Mouse (Mus musculus) kidney, embryonic 16.5 days (tissue): Measurements from ENCODE around the gene Kcmf1. TPM values are rescaled to one million over a fixed set of nuclear protein-coding genes. Genes with fewer than 3 reads are reported as not detected.

Source experiments
- ATAC-seq: fragments of 200-750 bp; cut with Nextera tagmentation; 2 replicates; pipeline ENCODE4 v1.8.0; 2017; ENCODE audit warnings: moderate TSS enrichment; ENCODE audit not compliant: low FRiP score, low TSS enrichment
- H3K27ac ChIP-seq: fragments of 300-500 bp; sonication (generic); 2 replicates; pipeline ENCODE4 v1.5.1; 2014; ENCODE audit warnings: low read length
- H3K27me3 ChIP-seq: fragments of 300-500 bp; sonication (generic); 2 replicates; pipeline ENCODE4 v1.6.1; 2014; ENCODE audit warnings: low read length, control low read depth, mixed read lengths; ENCODE audit not compliant: insufficient read depth
- H3K36me3 ChIP-seq: fragments of 300-500 bp; sonication (generic); 2 replicates; pipeline ENCODE4 v1.6.1; 2014; ENCODE audit warnings: low read length, control low read depth, mixed read lengths; ENCODE audit not compliant: insufficient read depth
- H3K4me1 ChIP-seq: fragments of 300-500 bp; sonication (generic); 2 replicates; pipeline ENCODE4 v1.6.1; 2014; ENCODE audit warnings: low read length, control low read depth, mixed read lengths; ENCODE audit not compliant: insufficient read depth
- H3K4me2 ChIP-seq: fragments of 300-500 bp; sonication (generic); replicated peaks from 2 replicates; pipeline ENCODE4 v1.6.1; 2014; ENCODE audit warnings: low read depth, low read length
- H3K4me3 ChIP-seq: fragments of 300-500 bp; sonication (generic); 2 replicates; pipeline ENCODE4 v1.5.1; 2014; ENCODE audit warnings: mild to moderate bottlenecking, low read length
- H3K9ac ChIP-seq: fragments of 300-500 bp; sonication (generic); replicated peaks from 2 replicates; pipeline ENCODE4 v1.6.1; 2014; ENCODE audit warnings: low read length
- H3K9me3 ChIP-seq: fragments of 300-500 bp; sonication (generic); 2 replicates; pipeline ENCODE4 v1.6.1; 2016; ENCODE audit warnings: low read length, control low read depth
- WGBS: fragments of 180-500 bp; shearing (Covaris S2); extraction: QIAGEN DNeasy Blood & Tissue Kit; methylation state at CpG from one replicate; pipeline ENCODE4 v1.1.7; 2014; 5-methylcytosine and 5-hydroxymethylcytosine counted together
- polyA plus RNA-seq: library from polyadenylated mRNA; unstranded; fragments of >200 nt; fragmentation: Nextera tagmentation; extraction: Ambion mirVana; gene quantifications from 2 replicates; pipeline ENCODE4 v1.2.1, GENCODE M21; 2015

The Kcmf1 gene
- polyA plus RNA-seq, 1 experiment from 2014 or later, result 28.9 TPM

DNA sequence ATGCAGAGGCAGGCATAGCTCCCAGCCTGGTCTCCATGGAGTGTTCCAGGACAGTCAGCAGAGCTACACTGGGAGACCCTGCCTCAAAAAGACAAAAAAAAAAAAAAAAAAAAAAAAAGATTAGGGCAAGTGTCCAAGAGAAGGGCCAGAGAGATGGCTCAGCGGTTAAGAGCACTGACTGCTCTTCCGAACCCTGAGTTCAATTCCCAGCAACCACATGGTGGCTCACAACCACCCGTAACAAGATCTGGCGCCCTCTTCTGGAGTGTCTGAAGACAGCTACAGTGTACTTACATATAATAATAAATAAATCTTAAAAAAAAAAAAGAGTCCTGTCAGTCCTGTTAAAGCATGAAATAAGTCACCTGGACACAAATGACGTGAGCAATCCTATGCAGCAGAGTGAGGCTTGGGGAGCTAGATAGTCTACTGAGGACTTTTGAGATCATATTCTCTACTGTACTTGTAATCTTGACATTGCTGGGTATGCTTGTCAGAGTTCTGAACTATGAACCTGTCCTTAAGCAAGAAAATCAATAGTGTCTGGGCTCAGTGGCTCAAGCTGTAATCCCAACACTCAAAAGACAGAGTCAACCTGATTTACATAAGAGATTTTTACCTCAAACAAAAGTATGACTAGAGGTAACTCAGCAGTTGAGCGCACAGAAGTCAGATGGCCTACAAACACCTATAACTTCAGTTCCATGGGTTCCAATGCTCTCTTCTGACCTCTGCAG lies 2.6 kb upstream of the Kcmf1 start:
- Histone ChIP-seq H3K27ac (no peak overlapping the region), H3K36me3 (no peaks in the 10 kb centered on the region), H3K27me3 (no peaks in the 10 kb centered on the region), H3K4me1 (peaks cover 14% of the 10 kb centered on the region), H3K4me2 (no peak overlapping the region), H3K9me3 (no peaks in the 10 kb centered on the region), H3K4me3 (no peak overlapping the region), H3K9ac (no peak overlapping the region)
- 78% methylated on average over 6 of the region's 6 CpGs for WGBS
- ATAC-seq, result no peak

DNA sequence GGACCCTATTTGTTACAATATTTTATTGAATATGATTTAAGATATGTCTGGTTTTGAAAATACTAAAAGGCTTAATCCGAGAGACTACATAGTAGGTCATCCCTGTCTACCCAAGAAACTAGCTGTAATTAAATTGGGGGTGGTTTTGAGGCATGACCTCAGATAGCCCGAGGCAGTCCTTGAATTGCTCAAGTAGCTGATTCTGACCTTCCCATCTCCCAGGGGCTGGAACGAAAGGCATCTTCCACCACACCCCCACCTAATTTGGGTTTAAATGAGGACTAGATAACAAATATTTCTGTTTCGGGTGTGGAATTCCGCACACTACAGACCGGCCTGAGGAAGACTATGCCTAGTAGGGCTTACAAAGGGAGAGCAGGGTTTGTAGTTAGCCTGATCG lies 1.2 kb upstream of the Kcmf1 start:
- H3K4me3 ChIP-seq, result peak overlapping the region; percentile 99
- H3K27me3 ChIP-seq, result no peaks in the 10 kb centered on the region
- H3K27ac ChIP-seq, result no peak overlapping the region; the same call in 1 of the 2 replicates
- ATAC-seq, result no peak
- peak overlapping the region; percentile 67 for H3K4me2 ChIP-seq
- H3K9me3 ChIP-seq, result no peaks in the 10 kb centered on the region
- peaks cover 23% of the 10 kb centered on the region for H3K4me1 ChIP-seq
- whole genome bisulfite sequencing, result 59% methylated on average over 7 of the region's 7 CpGs
- no peaks in the 10 kb centered on the region for H3K36me3 ChIP-seq
- H3K9ac ChIP-seq, result peak overlapping the region; percentile 100; the same call in 1 of the 2 replicates

DNA sequence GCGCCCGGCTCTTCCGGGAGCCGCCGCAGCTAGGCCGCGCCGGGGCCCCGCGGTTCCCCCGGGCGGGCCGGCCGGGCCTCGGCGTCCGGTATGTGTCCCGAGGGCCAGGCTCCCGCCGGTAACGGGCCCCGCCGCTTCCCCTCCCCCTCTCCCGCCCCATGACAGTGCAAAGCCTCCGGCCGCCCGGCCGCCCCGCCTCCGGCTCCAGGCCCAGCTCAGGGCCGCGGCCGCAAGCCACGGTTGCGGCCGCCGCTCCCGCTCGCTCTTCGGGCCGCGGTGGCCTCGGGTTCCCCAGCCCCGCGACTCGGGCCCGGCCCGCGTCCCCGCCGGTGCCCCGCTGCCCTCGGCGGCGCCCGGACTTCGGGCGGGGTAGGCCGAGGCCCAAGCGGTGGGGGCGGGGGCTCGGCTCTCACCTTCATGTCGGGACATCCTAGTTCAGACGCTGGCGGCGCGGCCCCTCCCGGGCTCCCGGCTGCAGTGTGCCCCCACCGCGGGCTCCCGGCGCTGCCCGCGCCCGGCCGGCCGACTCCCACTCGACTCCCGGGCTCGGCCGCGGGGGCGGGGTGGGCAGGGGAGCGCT lies 488 bp downstream of the Kcmf1 start:
- peak; percentile 63 for ATAC-seq
- Histone ChIP-seq H3K4me2 (peak overlapping the region; percentile 67), H3K36me3 (no peaks in the 10 kb centered on the region), H3K27ac (peak overlapping the region; percentile 99), H3K9me3 (no peaks in the 10 kb centered on the region), H3K4me1 (peaks cover 31% of the 10 kb centered on the region), H3K4me3 (peak overlapping the region; percentile 99), H3K9ac (peak overlapping the region; percentile 100), H3K27me3 (no peaks in the 10 kb centered on the region)
- WGBS, result 0% methylated on average over 23 of the region's 85 CpGs

DNA sequence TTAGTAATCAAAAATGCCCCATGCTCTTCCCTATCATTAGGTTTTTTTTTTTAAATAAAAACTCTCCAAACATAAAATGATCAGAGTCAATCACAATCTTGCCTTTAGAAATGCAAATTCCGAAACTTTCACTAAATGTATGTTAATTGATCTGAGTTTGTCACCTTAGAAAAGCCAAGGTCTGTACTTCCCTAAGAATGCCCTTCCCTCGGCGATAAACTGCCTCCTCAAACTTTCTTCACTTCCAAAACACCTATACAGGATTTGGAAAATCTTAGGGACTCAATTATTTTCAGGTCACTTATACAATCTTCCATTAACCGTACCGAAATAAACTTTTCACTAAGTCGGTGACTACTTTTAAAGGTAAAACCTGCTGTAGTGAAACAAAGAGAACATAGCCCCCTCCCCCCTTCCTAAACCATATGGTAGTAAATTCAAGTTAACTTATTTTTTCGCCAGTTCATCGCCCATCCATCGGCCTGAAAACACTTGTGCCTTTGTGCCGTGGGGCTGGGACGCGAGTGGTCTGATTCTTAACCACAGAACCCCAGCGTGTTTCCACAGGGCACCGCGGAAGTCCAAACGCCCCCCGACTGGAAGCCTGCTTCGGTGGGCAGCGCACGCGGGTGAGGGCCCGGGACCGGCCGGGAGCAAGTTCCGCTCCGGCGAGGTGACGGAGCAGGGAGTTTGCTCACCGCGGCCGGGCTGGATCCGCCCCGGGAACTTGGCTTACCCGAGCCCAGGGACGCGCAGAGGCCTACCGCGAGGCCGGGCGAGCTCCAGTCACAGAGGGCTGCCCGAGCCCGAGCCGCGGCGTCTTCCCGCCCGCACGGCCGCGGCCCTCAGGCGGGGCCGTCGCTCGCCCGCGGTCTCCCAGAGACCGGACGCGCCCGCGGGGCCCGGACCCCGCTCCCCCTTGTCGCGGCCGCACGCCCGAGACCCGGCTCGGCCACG lies 1.3 kb downstream of the Kcmf1 start:
- peaks cover 31% of the 10 kb centered on the region for H3K4me1 ChIP-seq
- under 1% methylated on average over 66 of the region's 71 CpGs for WGBS

DNA sequence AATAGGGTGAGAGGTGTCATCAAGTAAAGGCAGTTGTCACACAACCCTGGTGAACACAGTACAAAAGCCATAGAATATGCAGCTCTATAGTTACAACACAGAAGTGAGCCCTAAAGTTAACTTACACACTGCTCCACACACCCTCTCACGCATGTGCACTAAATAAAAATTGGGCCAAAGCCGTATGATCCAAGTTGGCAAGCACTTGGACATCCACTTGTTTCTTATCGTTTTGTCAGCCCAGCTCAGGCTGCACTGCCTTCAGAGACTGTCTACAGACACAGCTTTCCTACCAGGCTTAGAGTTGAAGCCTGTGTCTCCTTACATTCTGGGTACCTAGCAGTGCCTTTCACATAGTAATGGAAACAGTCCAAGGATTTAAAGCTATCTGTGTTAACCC lies 4.8 kb downstream of the Kcmf1 start:
- H3K27me3 ChIP-seq, result no peaks in the 10 kb centered on the region
- H3K9me3 ChIP-seq, result no peaks in the 10 kb centered on the region
- H3K36me3 ChIP-seq, result no peaks in the 10 kb centered on the region
- no peak overlapping the region for H3K9ac ChIP-seq
- 69% methylated on average over 3 of the region's 3 CpGs for WGBS
- no peak overlapping the region for H3K4me3 ChIP-seq
- no peak overlapping the region for H3K4me2 ChIP-seq
- no peak for ATAC-seq
- H3K4me1 ChIP-seq, result peaks cover 23% of the 10 kb centered on the region
- H3K27ac ChIP-seq, result no peak overlapping the region

More for the DNA sequence above, 1.3 kb downstream of the Kcmf1 start:
- H3K36me3 ChIP-seq, result no peaks in the 10 kb centered on the region
- H3K27me3 ChIP-seq, result no peaks in the 10 kb centered on the region
- H3K27ac ChIP-seq, result peak overlapping the region; percentile 99
- ATAC-seq, result peak; percentile 53
- H3K4me3 ChIP-seq, result peak overlapping the region; percentile 99
- peak overlapping the region; percentile 100 for H3K9ac ChIP-seq
- no peaks in the 10 kb centered on the region for H3K9me3 ChIP-seq
- H3K4me2 ChIP-seq, result peak overlapping the region; percentile 67

DNA sequence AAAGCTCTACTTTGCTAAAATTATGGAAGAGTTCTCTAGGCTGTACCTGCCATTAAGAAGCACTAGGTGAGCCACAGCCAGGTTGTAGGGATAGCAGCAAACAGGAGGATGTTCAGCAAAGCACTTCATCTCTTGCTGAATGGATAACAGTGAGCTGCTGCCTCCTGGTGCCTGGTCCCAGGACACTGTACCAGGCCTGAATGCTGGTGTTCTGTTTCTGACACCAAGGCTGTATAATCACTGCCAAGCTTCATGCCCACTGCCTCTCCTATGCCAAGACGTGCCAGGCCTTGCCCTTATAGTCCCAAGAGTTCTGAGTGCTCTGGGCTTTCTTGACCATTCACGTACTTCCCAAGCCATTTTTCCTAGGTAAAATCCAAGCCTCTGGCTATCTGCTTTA lies 8.5 kb downstream of the Kcmf1 start:
- no peak overlapping the region for H3K4me3 ChIP-seq
- no peak overlapping the region for H3K9ac ChIP-seq
- no peak overlapping the region for H3K27ac ChIP-seq
- 93% methylated on average over 2 of the region's 2 CpGs for WGBS
- H3K4me1 ChIP-seq, result peaks cover 14% of the 10 kb centered on the region; the same call in 1 of the 2 replicates
- H3K9me3 ChIP-seq, result no peaks in the 10 kb centered on the region
- H3K4me2 ChIP-seq, result no peak overlapping the region
- H3K36me3 ChIP-seq, result no peaks in the 10 kb centered on the region
- ATAC-seq, result no peak
- H3K27me3 ChIP-seq, result no peaks in the 10 kb centered on the region

DNA sequence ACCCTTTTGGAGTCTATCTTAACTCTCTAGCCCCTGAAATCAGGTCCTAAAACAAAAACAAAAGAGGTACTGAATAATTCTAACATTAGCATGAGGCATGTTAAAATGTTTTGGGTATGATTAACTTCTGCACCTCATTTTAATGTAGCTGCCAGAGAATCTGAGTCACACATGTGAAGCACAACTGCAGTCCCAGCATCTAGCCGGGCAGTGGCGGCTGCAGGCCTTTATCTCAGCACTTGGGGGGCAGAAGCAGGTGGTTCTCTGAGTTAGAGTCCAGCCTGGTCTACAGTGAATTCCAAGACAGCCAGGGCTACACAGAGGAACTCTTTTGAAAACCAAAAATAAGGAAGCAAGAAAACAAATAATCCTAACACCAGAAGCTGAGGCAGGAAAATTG lies 11.1 kb downstream of the Kcmf1 start:
- ATAC-seq, result no peak
- H3K4me3 ChIP-seq, result no peak overlapping the region
- WGBS, result 77% methylated on average over 2 of the region's 2 CpGs
- no peaks in the 10 kb centered on the region for H3K27me3 ChIP-seq
- no peak overlapping the region for H3K27ac ChIP-seq
- H3K9ac ChIP-seq, result no peak overlapping the region
- H3K9me3 ChIP-seq, result no peaks in the 10 kb centered on the region
- H3K4me1 ChIP-seq, result peaks cover 5% of the 10 kb centered on the region; the same call in 1 of the 2 replicates
- H3K36me3 ChIP-seq, result no peaks in the 10 kb centered on the region
- no peak overlapping the region for H3K4me2 ChIP-seq

DNA sequence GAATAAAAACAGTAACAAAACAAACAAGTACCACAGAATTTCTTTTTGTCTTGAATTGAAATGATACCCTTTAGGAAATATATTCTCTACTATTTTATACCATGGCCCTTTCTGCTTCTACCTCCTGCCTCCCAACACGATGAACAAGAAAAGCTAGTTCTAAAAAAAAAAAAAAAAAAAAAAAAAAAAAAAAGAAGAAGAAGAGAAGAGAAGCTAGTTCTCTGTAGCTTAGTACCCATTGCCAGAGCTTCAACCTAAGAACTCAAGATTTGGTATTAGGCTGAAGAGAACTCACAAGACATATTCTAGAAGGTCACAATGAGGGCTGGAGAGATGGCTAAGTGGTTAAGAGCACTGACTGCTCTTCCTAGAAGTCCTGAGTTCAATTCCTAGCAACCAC lies 14.5 kb downstream of the Kcmf1 start:
- no peak overlapping the region for H3K9ac ChIP-seq
- 87% methylated on average over 1 of the region's 1 CpGs for WGBS
- H3K27me3 ChIP-seq, result no peaks in the 10 kb centered on the region
- H3K36me3 ChIP-seq, result no peaks in the 10 kb centered on the region
- no peak overlapping the region for H3K4me3 ChIP-seq
- no peak overlapping the region for H3K4me2 ChIP-seq
- no peaks in the 10 kb centered on the region for H3K9me3 ChIP-seq
- no peak for ATAC-seq
- H3K4me1 ChIP-seq, result peaks cover 10% of the 10 kb centered on the region; the same call in 1 of the 2 replicates
- no peak overlapping the region for H3K27ac ChIP-seq

DNA sequence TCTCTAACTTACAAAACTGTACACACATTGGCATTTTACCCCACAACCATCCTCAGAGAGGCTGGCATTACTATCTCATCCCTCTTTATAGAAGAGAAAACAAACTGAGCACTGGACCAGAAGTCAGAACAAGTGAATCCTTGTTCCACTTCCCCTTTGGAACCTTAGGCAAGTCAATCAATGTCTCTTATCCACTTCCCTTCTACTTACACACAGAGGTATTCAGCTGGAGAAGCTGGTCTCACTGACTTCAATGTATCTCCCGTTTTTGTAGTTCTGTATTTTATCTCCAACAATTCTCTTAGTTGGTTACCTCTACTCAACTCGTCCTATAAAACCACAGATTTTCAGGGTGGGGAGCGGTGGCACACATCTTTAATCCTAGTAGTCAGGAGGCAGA lies 15.0 kb downstream of the Kcmf1 start:
- Histone ChIP-seq H3K4me2 (no peak overlapping the region), H3K27ac (no peak overlapping the region), H3K9ac (no peak overlapping the region), H3K4me3 (no peak overlapping the region), H3K9me3 (no peaks in the 10 kb centered on the region), H3K27me3 (no peaks in the 10 kb centered on the region), H3K4me1 (peaks cover 11% of the 10 kb centered on the region), H3K36me3 (no peaks in the 10 kb centered on the region)
- ATAC-seq, result no peak
- 93% methylated on average over 3 of the region's 3 CpGs for WGBS
